Mouse (Mus musculus) left cerebral cortex, postnatal 25 days (tissue): ENCODE results near the gene Qrfp. TPM values are rescaled to one million over a fixed set of nuclear protein-coding genes. Genes with fewer than 3 reads are reported as not detected.

Source experiments
- DNase-seq, 2 experiments: peaks; one replicate each; pipeline ENCODE4 v3.0.0; 2022; ENCODE audit warnings: low spot score in 2 of 2, mixed read lengths in 1 of 2
- intact Hi-C: fragments of 180-260 bp; cut with DNase I; formaldehyde crosslinking; loops from one replicate; pipeline ENCODE4 v1.15.1; 2025
- total RNA-seq, 2 experiments: library from RNA; stranded (reverse); gene quantifications; 2 replicates each; pipeline ENCODE4 v1.2.3; 2021

The Qrfp gene
- not detected for total RNA-seq

- DNase-seq, result no peak
- intact Hi-C loops, result no loop called here
Observed at GRCm38 (mm10) chr2:31810444-31810843, at the start of gene Qrfp. Gene Qrfp, minus strand, starts transcription at chr2:31810580.

DNA sequence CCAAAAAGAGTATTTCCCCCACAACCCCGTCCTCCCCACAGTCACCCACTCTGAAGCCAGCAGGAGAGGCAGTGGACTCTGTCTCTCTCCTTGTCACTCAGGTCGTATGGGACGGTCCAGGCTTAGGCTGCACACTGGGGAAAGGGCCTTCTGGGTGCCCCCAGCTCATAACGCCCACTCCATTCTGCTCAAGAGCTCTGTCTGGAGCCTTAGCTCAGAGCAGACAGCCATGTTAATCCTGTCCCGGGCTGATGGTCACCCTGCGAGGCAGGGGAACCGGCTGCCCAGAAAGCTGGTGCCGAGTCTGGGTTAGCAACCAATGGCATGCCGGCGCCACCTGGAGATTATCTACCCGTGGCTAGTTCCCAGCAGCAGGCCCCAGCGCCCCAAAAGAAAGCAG is 48.1 kb upstream of the Qrfp start:
- DNase-seq, result no peak
- intact Hi-C loops, result no loop called here

DNA sequence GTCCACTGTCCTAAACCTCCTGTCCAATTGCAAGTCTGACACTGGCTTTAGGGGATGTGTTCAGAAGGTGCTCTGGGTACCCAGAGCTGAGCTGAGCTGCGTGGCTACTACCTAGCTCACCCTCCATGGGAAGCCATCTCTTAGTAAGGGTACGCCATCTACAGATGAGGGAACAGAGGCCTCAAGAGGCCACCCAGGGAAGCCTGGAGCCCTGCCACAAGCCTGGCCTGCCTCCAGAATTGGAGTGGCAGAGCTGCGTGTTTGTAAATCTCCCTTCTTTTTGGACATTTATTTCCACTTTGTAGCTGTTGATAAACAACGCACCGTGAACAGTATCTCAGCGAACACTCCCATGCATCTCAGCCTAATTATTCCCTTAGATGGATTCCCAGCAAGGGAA is 46.8 kb upstream of the Qrfp start:
- intact Hi-C loops, result no loop called here
- DNase-seq, result no peak

DNA sequence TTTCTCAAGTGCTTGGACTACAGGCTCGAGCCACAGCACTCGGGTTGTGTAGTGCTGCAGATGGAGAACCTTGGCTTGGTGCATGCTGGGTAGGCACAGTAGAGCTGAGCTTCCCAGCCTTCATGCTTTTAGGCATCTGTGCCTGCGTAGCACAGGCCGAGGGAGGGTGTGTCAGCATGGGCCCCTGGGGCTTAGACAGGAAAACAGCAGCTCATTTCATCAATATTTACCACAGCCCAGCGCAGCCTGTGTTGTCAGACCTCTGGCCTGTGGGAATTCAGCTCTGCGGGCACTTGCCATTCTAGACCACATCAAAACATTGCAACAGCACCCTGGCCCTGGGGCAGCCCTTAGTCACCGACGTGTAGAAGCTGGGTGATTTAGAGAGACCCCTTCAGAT is 45.6 kb upstream of the Qrfp start:
- intact Hi-C loops, result no loop called here
- DNase-seq, result no peak

DNA sequence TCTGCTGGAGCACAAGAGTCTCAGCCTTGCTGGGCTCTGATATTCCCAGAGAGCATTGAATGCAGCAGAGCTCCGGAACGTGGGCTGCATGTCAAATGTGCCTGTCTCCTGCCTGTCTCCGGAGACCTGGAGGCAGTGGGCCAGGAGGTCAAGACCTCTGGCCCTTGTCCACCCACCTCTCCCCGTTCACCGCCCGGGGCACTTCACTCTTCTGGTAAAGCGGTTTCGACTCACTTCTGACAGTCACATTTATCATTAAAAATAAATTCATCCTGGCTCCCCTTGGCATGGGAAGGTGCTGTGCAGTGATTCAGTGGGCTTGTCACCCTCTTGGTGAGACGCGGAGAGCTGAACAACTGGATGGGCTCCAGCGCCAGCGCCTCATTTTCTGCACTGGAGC is 39.8 kb upstream of the Qrfp start:
- intact Hi-C loops, result no loop called here
- no peak for DNase-seq

DNA sequence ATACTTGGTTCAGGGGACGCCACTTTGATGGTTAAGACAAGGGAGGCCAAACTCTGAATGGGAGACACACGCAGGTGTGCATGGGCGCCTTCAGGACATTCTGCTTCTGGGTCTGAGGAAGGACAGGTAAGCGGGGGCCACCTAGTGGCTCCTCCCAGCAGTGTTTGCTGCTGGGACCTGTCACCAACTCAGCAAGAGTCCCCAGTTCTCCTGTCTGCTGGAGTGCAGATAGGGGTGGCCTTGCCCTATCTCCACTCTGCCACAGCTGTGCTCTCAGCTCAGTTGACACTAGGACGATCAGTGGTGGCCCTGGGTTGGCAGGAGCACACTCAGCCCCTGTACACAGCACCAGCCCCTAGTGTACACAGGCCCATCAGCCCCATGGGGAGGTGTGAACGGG is 37.5 kb upstream of the Qrfp start:
- DNase-seq, result no peak
- intact Hi-C loops, result no loop called here

DNA sequence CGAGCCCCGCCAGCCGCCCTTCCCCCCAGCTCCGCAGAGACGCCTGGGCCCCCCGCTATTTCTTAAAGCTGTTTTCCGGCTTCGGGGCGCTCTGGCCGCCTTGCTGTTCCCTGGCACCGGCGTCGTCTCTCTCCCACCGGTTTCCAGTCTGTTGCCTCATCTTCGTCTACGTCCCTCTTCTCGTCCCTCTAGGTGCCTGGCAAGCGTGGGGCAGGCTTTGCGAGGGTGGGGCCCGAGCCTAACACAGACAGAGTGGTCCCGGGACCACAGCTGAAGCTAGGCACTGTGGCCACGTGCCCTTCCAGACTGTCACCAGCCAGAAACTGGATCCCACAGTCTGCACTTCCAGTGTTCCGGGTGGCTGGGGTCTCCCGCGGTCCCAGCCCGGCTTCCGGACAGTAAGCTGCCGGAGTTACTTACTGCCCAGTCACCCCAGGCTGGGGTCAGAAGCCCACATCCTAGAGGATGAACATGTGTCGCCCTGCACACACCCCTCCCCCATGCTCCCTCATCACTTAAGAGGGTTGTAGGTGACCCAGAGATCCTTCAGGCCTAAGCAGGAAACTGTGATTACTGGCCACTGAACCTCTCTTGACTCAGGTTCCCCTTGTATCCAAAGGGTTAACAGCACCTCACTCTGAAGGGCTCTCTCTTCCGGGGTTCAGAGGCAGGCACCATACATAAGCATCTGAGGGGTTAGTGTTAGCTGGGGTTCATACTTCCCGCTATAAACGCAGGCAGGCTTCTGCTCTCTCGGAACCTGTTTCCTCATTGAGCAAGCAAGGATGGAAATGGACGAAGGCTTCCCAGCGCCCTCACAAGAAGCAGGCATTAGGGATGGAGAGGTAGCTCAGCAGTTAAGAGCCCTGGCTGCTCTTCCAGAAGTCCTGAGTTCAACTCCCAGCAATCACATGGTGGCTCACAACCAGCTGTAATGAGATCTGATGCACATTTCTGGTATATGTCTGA is 36.6 kb upstream of the Qrfp start:
- no peak for DNase-seq
- intact Hi-C loops, result no loop called here

DNA sequence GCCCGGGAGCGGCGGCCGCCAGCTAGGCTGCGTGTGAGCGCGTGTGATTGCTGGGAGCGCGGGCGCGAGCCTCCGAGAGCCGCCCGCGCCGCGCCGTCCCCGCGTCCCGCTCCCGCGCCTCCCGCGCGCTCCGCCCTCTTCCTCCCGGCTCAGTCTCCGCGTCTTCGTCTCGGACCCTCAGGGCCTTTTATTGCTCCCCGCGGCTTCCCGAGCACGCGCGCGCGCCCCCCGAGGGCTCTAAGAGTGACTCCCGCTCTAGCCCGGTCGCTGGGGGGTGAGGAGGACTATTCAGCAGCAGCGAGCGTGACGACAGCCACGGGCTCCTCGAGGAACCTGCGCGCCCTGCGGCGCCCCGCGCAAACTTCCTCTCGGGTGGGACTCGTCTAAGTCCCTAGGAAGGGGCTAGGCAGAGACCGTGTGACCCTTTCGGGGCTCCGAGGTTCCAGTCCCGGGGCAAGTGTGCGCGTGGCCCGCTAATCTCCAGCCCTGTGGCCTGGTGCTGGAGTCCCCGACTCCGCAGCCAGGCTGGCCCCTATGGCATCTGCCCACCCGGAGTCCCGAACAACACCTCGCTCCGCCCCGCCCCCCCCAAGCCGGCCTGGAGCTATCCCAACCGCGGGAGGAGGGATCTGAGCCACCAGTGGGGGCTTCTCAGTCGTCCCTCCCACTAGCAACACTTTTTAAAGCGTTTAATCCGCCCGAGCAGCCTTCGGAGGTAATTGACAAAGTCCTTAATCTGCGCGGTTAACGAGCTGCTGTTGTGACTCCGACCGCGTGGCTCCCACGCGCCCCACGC is 35.7 kb upstream of the Qrfp start, which contains the start of gene Fibcd1:
Fibcd1 (minus strand) TSS at position 110 of the 796 bp plus-strand sequence.
- intact Hi-C loops, result no loop called here
- DNase-seq, result peak in 1 of 2 experiments; percentile 24

DNA sequence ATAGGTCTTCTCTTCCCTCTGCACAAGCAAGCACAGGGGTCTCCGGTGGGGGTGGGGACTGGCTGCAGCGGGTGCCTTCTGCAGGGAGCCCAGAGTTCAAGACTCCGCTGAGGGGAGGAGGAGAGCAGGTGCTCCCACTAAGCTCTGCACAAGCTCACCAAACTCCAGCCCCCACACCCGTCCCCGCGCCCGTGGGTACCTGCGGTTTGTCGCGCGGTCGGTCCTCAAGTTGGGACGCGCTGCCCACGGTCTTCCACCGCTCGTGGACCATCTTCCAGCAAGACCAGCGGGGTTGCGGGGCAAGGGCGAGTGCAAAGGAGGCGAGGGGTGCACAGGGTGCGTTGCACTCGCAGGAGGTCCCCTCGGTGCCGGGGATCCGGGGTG is 35.1 kb upstream of the Qrfp start:
- intact Hi-C loops, result no loop called here
- no peak for DNase-seq

- no peak for DNase-seq
- intact Hi-C loops, result no loop called here
Observed at GRCm38 (mm10) chr2:31844729-31845136, 34.4 kb upstream of the Qrfp start.

- intact Hi-C loops, result no loop called here
- DNase-seq, result no peak
Observed at GRCm38 (mm10) chr2:31838868-31839267, 28.5 kb upstream of the Qrfp start.

GRCm38 (mm10) chr2:31836985-31837384 is 26.6 kb upstream of the Qrfp start:
- intact Hi-C loops, result no loop called here
- no peak for DNase-seq

GRCm38 (mm10) chr2:31836091-31836490 is 25.7 kb upstream of the Qrfp start:
- no peak for DNase-seq
- intact Hi-C loops, result no loop called here

- intact Hi-C loops, result no loop called here
- no peak for DNase-seq
Observed at GRCm38 (mm10) chr2:31828311-31828825, 18.0 kb upstream of the Qrfp start.

GRCm38 (mm10) chr2:31827877-31828276 is 17.5 kb upstream of the Qrfp start:
- intact Hi-C loops, result no loop called here
- DNase-seq, result peak; percentile 62 to 64

GRCm38 (mm10) chr2:31826094-31827085 is 16.0 kb upstream of the Qrfp start:
- intact Hi-C loops, result no loop called here
- peak in 1 of 2 experiments; percentile 64 for DNase-seq

DNA sequence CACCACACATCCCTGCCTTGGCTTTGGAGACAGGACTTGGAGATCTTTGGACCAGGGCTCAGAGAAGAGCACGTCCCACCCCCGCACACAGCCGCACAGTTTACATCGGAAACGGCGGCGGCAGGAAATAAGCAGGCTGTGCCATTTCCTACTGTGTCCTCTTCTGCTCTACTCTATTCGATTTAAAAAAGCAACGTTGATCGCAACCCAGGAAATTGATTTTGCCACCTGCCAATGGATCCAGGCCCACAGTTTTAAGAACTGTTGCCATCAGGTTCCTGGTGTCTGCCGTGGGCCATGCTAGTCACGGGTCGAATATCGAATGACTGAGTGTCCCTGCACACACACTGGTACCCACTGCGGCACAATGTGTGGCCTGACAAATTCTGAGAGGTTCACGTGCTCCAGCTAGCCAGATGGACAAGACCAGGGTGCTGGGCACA is 15.1 kb upstream of the Qrfp start:
- DNase-seq, result no peak
- intact Hi-C loops, result no loop called here

DNA sequence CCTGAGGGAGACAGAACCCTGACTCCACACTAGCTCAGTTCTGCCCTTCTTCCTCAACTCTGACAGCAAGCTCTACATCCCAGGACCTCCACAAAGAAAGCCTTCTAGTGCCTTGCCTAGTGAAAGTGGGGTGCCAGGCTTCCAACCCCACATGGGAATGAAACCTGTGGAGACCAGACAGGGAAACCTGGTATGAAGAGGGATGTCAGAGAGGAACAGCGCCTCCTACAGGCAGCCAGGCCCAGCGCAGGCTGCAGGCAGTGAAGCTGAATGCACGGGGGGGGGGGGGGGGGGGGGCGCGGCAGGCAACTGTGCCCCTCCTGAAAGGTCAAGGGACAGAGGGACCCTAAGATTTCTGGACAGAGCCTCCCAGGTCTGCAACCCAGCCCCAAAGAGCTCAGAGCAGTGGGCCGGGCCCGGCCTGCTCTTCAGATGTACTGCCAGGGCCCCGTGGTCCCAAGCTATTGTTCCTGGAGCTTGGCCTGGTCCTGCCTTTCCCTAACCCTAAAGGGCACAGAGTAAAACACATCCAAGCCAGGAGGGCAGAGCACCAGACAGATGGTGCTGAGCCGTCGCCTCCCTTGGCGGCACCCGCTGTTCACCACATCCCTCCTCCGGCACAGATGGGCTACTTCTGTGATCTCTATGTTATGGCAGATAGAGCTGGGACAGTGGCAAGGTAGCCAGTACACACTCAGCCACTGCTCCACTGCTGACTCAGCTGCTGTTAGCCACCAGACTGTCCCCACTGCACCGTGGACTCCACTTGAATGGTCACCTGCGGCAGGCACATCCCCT is 13.8 kb upstream of the Qrfp start:
- intact Hi-C loops, result no loop called here
- DNase-seq, result peak in 1 of 2 experiments; percentile 33
